Mouse (Mus musculus) brain, embryonic 14.5 days (tissue): ENCODE data around the gene Osbpl9.

Experiments
- CTCF ChIP-seq: fragments of 200-500 bp; IDR thresholded peaks from 2 replicates; pipeline ENCODE4 v1.5.1; 2012; ENCODE audit warnings: inconsistent platforms, mild to moderate bottlenecking, moderate library complexity, borderline replicate concordance; ENCODE audit not compliant: insufficient read depth, insufficient read length; ENCODE audit errors: extremely low read depth
- POLR2A ChIP-seq: fragments of 200-500 bp; IDR thresholded peaks from 2 replicates; pipeline ENCODE4 v1.6.1; 2012; ENCODE audit warnings: mild to moderate bottlenecking, inconsistent platforms, borderline replicate concordance; ENCODE audit not compliant: poor library complexity, insufficient read depth, insufficient read length, severe bottlenecking; ENCODE audit errors: extremely low read depth

DNA sequence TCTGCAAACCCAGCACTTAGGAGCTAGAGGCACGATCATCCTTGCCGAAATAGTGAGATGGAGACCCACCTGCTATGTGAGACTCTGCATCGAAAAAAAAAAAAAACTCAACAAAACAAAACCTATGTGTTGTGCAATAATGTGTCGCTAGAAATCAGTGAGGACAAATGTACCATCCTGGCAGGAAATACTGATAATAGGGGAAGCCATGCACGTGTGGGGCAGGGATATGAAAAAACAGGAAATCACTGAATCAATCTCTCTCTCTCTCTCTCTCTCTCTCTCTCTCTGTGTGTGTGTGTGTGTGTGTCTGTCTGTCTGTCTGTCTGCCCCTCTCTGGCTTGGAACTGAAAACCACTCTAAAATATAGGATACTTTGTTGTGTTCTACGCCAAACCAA is 81.3 kb downstream of the Osbpl9 start:
- TF ChIP-seq CTCF (no peak), POLR2A (no peak)
